Mouse (Mus musculus) liver, embryonic 11.5 days (tissue): ENCODE results near the gene H3f3a. TPM values are rescaled to one million over a fixed set of nuclear protein-coding genes. Genes with fewer than 3 reads are reported as not detected.

Experiments used
- ATAC-seq: fragments of 200-750 bp; cut with Nextera tagmentation; replicated peaks from 2 replicates; pipeline ENCODE4 v1.8.0; 2017; ENCODE audit warnings: moderate number of reproducible peaks, mild to moderate bottlenecking, moderate TSS enrichment, moderate library complexity; ENCODE audit not compliant: low FRiP score
- DNase-seq: peaks from one replicate; pipeline ENCODE4 v3.0.0-alpha.2; 2017; ENCODE audit warnings: low spot score
- H3K27ac ChIP-seq: fragments of 300-500 bp; sonication (generic); 2 replicates; pipeline ENCODE4 v1.5.1; 2014; ENCODE audit warnings: mild to moderate bottlenecking, low read depth, low read length, control low read depth
- H3K27me3 ChIP-seq: fragments of 300-500 bp; sonication (generic); replicated peaks from 2 replicates; pipeline ENCODE4 v1.6.1; 2014; ENCODE audit warnings: low read length, mixed read lengths; ENCODE audit not compliant: control insufficient read depth, insufficient read depth
- H3K36me3 ChIP-seq: fragments of 300-500 bp; sonication (generic); 2 replicates; pipeline ENCODE4 v1.6.1; 2014; ENCODE audit warnings: mild to moderate bottlenecking, low read length, moderate library complexity, mixed read lengths; ENCODE audit not compliant: control insufficient read depth, insufficient read depth
- H3K4me1 ChIP-seq: fragments of 300-500 bp; sonication (generic); replicated peaks from 2 replicates; pipeline ENCODE4 v1.6.1; 2014; ENCODE audit warnings: low read length, mixed read lengths; ENCODE audit not compliant: control insufficient read depth, insufficient read depth
- H3K4me2 ChIP-seq: fragments of 300-500 bp; sonication (generic); 2 replicates; pipeline ENCODE4 v1.6.1; 2014; ENCODE audit warnings: mild to moderate bottlenecking, control low read depth, moderate library complexity
- H3K4me3 ChIP-seq: fragments of 300-500 bp; sonication (generic); 2 replicates; pipeline ENCODE4 v1.5.1; 2014; ENCODE audit warnings: low read depth, low read length, control low read depth
- H3K9ac ChIP-seq: fragments of 300-500 bp; sonication (generic); 2 replicates; pipeline ENCODE4 v1.6.1; 2014; ENCODE audit warnings: low read depth, low read length, control low read depth
- H3K9me3 ChIP-seq: fragments of 300-500 bp; sonication (generic); 2 replicates; pipeline ENCODE4 v1.6.1; 2016; ENCODE audit warnings: low read length, inconsistent platforms, mixed read lengths; ENCODE audit not compliant: control insufficient read depth
- WGBS: fragments of 180-500 bp; shearing (Covaris S2); extraction: QIAGEN DNeasy Blood & Tissue Kit; methylation state at CpG from one replicate; pipeline ENCODE4 v1.1.7; 2014; 5-methylcytosine and 5-hydroxymethylcytosine counted together
- polyA plus RNA-seq: library from polyadenylated mRNA; unstranded; fragments of >200 nt; fragmentation: Nextera tagmentation; extraction: Ambion mirVana; gene quantifications from 2 replicates; pipeline ENCODE4 v1.2.1, GENCODE M21; 2014

H3f3a gene
- polyA plus RNA-seq, result 1,897 and 1,996 TPM in 2 replicates

DNA sequence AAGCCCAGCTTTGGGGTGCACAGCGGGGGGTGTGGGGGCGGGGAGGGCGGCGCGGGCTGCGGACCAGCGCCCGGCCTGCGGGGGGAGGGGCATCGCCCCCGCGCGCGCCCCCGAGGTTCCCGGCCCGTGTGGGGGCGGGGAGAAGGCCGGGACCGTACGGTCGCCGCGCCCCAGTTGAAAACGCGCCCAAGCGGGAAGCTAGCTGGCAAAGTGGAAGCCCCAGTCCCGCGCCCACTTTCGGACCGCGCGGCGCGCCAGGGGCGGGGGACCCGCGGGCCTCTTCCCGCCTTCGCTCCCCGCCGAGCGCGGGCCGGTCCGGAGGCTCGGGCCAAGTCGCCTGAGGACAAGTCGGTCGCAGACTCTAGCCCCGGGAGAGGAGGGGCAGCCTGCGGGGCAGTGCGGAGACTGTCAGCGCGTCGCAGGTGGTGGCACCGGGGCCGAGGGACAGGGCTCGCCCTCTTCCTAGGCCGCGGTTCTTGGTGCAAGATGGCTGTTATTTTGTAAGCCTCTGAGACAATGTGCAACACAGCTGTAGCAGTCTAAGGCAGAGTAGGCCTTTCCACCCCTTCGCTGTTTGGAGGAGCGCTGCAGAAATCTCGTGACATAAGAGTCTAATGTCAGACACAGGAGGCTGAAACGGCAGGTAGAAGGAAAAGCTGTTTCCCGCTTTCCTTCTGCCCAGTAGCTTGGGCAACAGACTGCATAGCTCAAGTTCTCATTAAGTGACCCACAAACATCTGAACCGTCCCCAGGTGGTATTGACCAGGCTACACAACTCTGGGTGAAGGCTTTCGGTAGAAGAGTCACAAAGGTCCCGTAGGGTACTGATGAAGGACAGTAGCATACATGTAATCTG is at the start of gene H3f3a:
Gene H3f3a, minus strand, starts transcription at position 59 of the 856 bp plus-strand sequence.
- Histone ChIP-seq H3K4me1 (peaks cover 35% of the 10 kb centered on the region), H3K9ac (peak within 1 kb of the TSS; percentile 98), H3K36me3 (peaks cover 13% of the 10 kb centered on the region), H3K27ac (peak within 1 kb of the TSS; percentile 99), H3K4me3 (peak within 1 kb of the TSS; percentile 93), H3K4me2 (peak within 1 kb of the TSS; percentile 72), H3K9me3 (no peaks in the 10 kb centered on the region), H3K27me3 (no peaks in the 10 kb centered on the region)
- DNase-seq (no peak), ATAC-seq (peak; percentile 72)
- whole genome bisulfite sequencing, result 4% methylated on average over 59 of the region's 69 CpGs

DNA sequence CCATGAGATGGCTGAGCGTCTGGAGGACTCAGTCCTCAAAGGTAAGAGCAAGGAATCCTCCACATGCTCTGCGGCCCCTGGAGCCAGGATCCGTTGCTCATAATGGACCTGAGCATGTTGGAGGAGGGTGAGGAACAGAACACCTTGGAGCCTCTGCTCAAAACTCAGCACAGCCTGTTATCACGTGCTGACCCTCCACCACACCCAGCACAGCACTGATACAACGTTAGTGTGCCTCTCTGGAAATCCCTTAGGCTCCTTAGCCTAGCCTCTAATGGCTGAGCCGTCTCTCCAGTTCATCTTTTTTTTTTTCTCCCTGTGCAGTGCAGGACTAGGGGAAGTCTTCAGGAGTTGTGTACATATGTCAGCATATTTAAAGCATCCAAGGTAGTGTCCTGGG is 46.3 kb upstream of the H3f3a start:
- Histone ChIP-seq H3K36me3 (peaks cover 63% of the 10 kb centered on the region), H3K9ac (no peak overlapping the region), H3K27me3 (no peaks in the 10 kb centered on the region), H3K9me3 (no peaks in the 10 kb centered on the region), H3K4me2 (no peak overlapping the region), H3K4me1 (peaks cover 7% of the 10 kb centered on the region), H3K27ac (no peak overlapping the region), H3K4me3 (no peak overlapping the region)
- WGBS, result 74% methylated on average over 6 of the region's 6 CpGs
- ATAC-seq, result peak; percentile 73
- DNase-seq, result no peak

- H3K4me3 ChIP-seq, result no peak overlapping the region
- peaks cover 55% of the 10 kb centered on the region for H3K36me3 ChIP-seq
- ATAC-seq (no peak), DNase-seq (no peak)
- H3K4me1 ChIP-seq, result peaks cover 8% of the 10 kb centered on the region
- H3K9me3 ChIP-seq, result no peaks in the 10 kb centered on the region
- H3K4me2 ChIP-seq, result no peak overlapping the region
- no peak overlapping the region for H3K27ac ChIP-seq
- H3K9ac ChIP-seq, result no peak overlapping the region
- no peaks in the 10 kb centered on the region for H3K27me3 ChIP-seq
These were observed 45.0 kb upstream of the H3f3a start for GRCm38 (mm10) chr1:180858763-180859162.

- peaks cover 39% of the 10 kb centered on the region for H3K4me1 ChIP-seq
These were observed 36.9 kb upstream of the H3f3a start, which contains the start of gene Sde2 for GRCm38 (mm10) chr1:180850316-180851270. Sde2 (plus strand) TSS chr1:180851127.

DNA sequence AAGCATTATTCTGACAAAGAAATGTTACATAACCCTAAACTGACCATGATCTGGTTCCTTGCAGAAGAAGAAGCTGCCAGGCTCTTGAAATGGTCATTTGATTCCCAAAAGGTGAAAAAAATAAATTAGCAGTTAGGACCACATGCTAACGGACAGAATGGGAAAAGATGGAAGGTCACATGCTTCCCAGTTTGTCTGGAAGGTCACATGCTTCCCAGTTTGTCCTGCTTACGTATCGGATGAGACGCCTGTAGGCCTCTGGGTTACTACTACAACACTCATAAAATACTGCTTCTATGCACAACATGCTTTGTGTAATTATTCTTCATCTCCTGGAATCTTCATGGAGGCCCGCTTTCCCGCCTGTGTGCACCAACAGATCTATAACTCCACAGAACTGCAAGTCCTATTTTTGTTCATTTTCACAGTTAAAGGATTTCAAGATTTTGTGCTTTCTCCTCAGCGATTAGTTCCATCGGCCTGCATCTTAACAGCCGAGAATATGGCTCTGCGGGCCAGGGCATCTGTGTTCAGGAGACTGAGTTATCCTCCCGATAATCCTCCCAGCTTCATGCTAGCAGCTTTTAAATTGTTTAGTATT is 36.1 kb upstream of the H3f3a start:
- Histone ChIP-seq H3K27me3 (no peaks in the 10 kb centered on the region), H3K27ac (peak overlapping the region; percentile 100), H3K9me3 (no peaks in the 10 kb centered on the region), H3K4me3 (peak overlapping the region; percentile 84), H3K4me2 (peak overlapping the region; percentile 87), H3K9ac (peak overlapping the region; percentile 82), H3K36me3 (no peaks in the 10 kb centered on the region), H3K4me1 (peaks cover 37% of the 10 kb centered on the region)
- peak; percentile 44 for DNase-seq
- 37% methylated on average over 11 of the region's 11 CpGs for WGBS
- no peak for ATAC-seq

More at GRCm38 (mm10) chr1:180850316-180851270, 36.9 kb upstream of the H3f3a start, which contains the start of gene Sde2:
- Histone ChIP-seq H3K4me2 (peak within 1 kb of the TSS; percentile 87), H3K4me3 (peak within 1 kb of the TSS; percentile 84), H3K9me3 (no peaks in the 10 kb centered on the region), H3K27me3 (no peaks in the 10 kb centered on the region), H3K36me3 (no peaks in the 10 kb centered on the region), H3K9ac (peak within 1 kb of the TSS; percentile 94), H3K27ac (peak within 1 kb of the TSS; percentile 100)
- ATAC-seq (peak; percentile 94), DNase-seq (peak; percentile 100)
- under 1% methylated on average over 76 of the region's 77 CpGs for WGBS

GRCm38 (mm10) chr1:180848511-180849241 is 34.9 kb upstream of the H3f3a start:
- 13% methylated on average over 11 of the region's 11 CpGs for WGBS
- H3K4me3 ChIP-seq, result peak overlapping the region; percentile 40
- DNase-seq, result peak; percentile 54
- H3K36me3 ChIP-seq, result no peaks in the 10 kb centered on the region
- peak overlapping the region; percentile 69 for H3K9ac ChIP-seq
- H3K4me2 ChIP-seq, result peak overlapping the region; percentile 75
- H3K9me3 ChIP-seq, result no peaks in the 10 kb centered on the region
- no peaks in the 10 kb centered on the region for H3K27me3 ChIP-seq
- no peak; the same call in 1 of the 2 replicates for ATAC-seq
- H3K4me1 ChIP-seq, result peaks cover 37% of the 10 kb centered on the region
- peak overlapping the region; percentile 100 for H3K27ac ChIP-seq

DNA sequence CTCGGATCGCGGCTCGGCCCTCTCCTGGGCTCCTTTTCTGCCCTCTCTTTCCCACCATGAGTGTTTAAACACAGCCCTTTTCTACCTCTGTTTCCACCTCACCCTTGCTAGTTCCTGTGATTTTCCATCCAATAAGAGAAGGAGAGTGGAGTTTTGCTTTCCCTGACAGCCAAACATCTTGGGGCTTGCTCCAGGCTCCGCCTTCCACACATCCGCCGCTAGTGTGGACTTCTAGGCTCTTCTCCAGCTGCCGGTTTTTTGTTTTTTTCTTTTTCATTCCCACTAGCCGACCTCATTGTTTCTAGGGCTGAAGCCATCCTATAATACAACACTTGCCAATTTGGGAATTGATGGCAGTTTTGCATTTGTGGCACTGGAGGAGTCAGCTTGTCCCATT is 34.4 kb upstream of the H3f3a start:
- 0% methylated on average over 9 of the region's 9 CpGs for WGBS
- no peaks in the 10 kb centered on the region for H3K27me3 ChIP-seq
- peak overlapping the region; percentile 100 for H3K27ac ChIP-seq
- peak overlapping the region; percentile 75 for H3K4me2 ChIP-seq
- H3K9ac ChIP-seq, result peak overlapping the region; percentile 69
- H3K4me1 ChIP-seq, result peaks cover 37% of the 10 kb centered on the region
- peak overlapping the region; percentile 40 for H3K4me3 ChIP-seq
- H3K9me3 ChIP-seq, result no peaks in the 10 kb centered on the region
- ATAC-seq, result peak; percentile 60
- no peaks in the 10 kb centered on the region for H3K36me3 ChIP-seq
- peak; percentile 49 for DNase-seq
